Mouse (Mus musculus) bone marrow, adult 2 months (tissue): Measurements from ENCODE around the gene Mospd1.

ENCODE experiments used
- CTCF ChIP-seq: fragments of 200-500 bp; IDR thresholded peaks from 2 replicates; pipeline ENCODE4 v1.5.1; 2011; ENCODE audit warnings: low read length, control low read depth; ENCODE audit not compliant: control insufficient read depth, insufficient read depth
- POLR2A ChIP-seq: fragments of 200-500 bp; IDR thresholded peaks from 2 replicates; pipeline ENCODE4 v1.6.1; 2011; ENCODE audit warnings: low read depth, mild to moderate bottlenecking, control low read depth, low read length, borderline replicate concordance; ENCODE audit not compliant: control insufficient read depth

DNA sequence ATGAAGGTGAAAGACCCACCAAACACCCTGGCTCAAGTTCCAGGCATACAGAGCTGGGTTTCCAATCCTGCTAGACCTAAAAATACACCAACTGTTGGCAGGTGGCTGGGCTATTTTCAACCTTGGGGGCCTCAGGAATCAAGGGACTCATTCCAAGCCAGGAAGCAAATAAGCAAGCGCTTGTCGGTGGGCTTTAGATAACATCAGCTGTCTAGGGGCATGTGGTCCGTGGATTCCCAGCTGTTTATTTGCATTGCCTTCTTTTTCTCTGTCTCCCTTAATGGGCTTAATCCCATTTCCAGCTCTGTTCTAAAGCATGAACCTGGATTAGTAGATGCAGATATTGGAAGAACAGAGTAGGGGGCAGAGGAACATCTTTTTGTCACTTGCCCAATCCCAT lies 16.1 kb upstream of the Mospd1 start:
- TF ChIP-seq CTCF, result no peak
- no peak for TF ChIP-seq POLR2A
